Mouse (Mus musculus) forebrain, embryonic 15.5 days (tissue): Measurements from ENCODE around the gene Cat. TPM values are rescaled to one million over a fixed set of nuclear protein-coding genes. Genes with fewer than 3 reads are reported as not detected.

Experiments used
- polyA plus RNA-seq: library from polyadenylated mRNA; unstranded; fragments of >200 nt; fragmentation: Nextera tagmentation; extraction: Ambion mirVana; gene quantifications from 2 replicates; pipeline ENCODE4 v1.2.1, GENCODE M21; 2015

Gene Cat
- polyA plus RNA-seq, 1 experiment from 2014 or later: 65.4 TPM

Other genes with a start within 250 kb of the Cat start
- gene Ehf, start 181.9 kb downstream of the Cat start, polyA plus RNA-seq: 0.06 and 0.22 TPM in 2 replicates
- not detected in 2 replicates for gene Elf5, start 73.5 kb downstream of the Cat start, polyA plus RNA-seq
- 7.4 TPM in 2 replicates for gene Abtb2, start 81.2 kb upstream of the Cat start, polyA plus RNA-seq